Mouse (Mus musculus) forebrain, embryonic 11.5 days (tissue): ENCODE results near the gene Bphl. TPM values are rescaled to one million over a fixed set of nuclear protein-coding genes. Genes with fewer than 3 reads are reported as not detected.

Experiments
- ATAC-seq: fragments of 200-750 bp; cut with Nextera tagmentation; replicated peaks from 2 replicates; pipeline ENCODE4 v1.8.0; 2017; ENCODE audit warnings: moderate TSS enrichment; ENCODE audit not compliant: low FRiP score
- DNase-seq: peaks from one replicate; pipeline ENCODE4 v3.0.0-alpha.2; 2017; ENCODE audit warnings: low spot score
- H3K27ac ChIP-seq: fragments of 300-500 bp; sonication (generic); 2 replicates; pipeline ENCODE4 v1.5.1; 2014; ENCODE audit warnings: low read depth, low read length
- H3K27me3 ChIP-seq: fragments of 300-500 bp; sonication (generic); 2 replicates; pipeline ENCODE4 v1.6.1; 2014; ENCODE audit warnings: mild to moderate bottlenecking, low read length, mixed read lengths; ENCODE audit not compliant: control insufficient read depth, insufficient read depth
- H3K36me3 ChIP-seq: fragments of 300-500 bp; sonication (generic); 2 replicates; pipeline ENCODE4 v1.6.1; 2014; ENCODE audit warnings: mild to moderate bottlenecking, low read length, moderate library complexity, mixed read lengths; ENCODE audit not compliant: control insufficient read depth, insufficient read depth
- H3K4me1 ChIP-seq: fragments of 300-500 bp; sonication (generic); replicated peaks from 2 replicates; pipeline ENCODE4 v1.6.1; 2014; ENCODE audit warnings: low read length, mixed read lengths; ENCODE audit not compliant: control insufficient read depth, insufficient read depth
- H3K4me2 ChIP-seq: fragments of 300-500 bp; sonication (generic); 2 replicates; pipeline ENCODE4 v1.6.1; 2014; ENCODE audit warnings: low read depth, mild to moderate bottlenecking, low read length, moderate library complexity, mixed read lengths; ENCODE audit not compliant: severe bottlenecking
- H3K4me3 ChIP-seq: fragments of 300-500 bp; sonication (generic); 2 replicates; pipeline ENCODE4 v1.5.1; 2014; ENCODE audit warnings: low read depth, low read length
- H3K9ac ChIP-seq: fragments of 300-500 bp; sonication (generic); 2 replicates; pipeline ENCODE4 v1.6.1; 2014; ENCODE audit warnings: low read length
- H3K9me3 ChIP-seq: fragments of 300-500 bp; sonication (generic); 2 replicates; pipeline ENCODE4 v1.6.1; 2016; ENCODE audit warnings: low read length, mixed read lengths; ENCODE audit not compliant: control insufficient read depth
- WGBS: fragments of 180-500 bp; shearing (Covaris S2); extraction: QIAGEN DNeasy Blood & Tissue Kit; methylation state at CpG from one replicate; pipeline ENCODE4 v1.1.7; 2014; 5-methylcytosine and 5-hydroxymethylcytosine counted together
- polyA plus RNA-seq: library from polyadenylated mRNA; unstranded; fragments of >200 nt; fragmentation: Nextera tagmentation; extraction: Ambion mirVana; gene quantifications from 2 replicates; pipeline ENCODE4 v1.2.1, GENCODE M21; 2014

The Bphl gene
- polyA plus RNA-seq, 1 experiment from 2014 or later: 33.3 TPM

DNA sequence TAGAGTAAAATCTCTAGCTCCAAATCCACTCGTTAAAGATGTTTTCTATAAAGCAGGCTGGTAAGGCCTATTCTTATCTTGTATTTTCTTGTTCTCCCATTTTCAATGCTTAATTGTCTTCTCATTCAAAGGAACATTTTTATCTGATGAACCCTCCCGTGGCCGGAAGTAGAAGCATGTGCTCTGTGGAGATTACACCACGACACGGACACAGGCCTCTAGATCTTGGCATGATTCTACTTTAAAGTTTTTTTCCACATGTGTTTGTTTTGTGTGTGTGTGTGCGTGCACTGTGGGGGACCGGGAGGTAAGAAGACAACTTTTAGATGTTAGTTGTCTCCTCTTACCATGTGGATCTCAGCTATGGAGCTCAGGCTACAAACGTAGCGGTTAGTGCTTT lies 64.5 kb downstream of the Bphl start:
- Histone ChIP-seq H3K9me3 (no peaks in the 10 kb centered on the region), H3K27me3 (no peaks in the 10 kb centered on the region), H3K9ac (no peak overlapping the region), H3K4me1 (no peaks in the 10 kb centered on the region; the same call in 1 of the 2 replicates), H3K36me3 (no peaks in the 10 kb centered on the region), H3K4me2 (no peak overlapping the region), H3K4me3 (no peak overlapping the region), H3K27ac (no peak overlapping the region)
- ATAC-seq (no peak), DNase-seq (no peak)
- WGBS: 79% methylated on average over 9 of the region's 9 CpGs

DNA sequence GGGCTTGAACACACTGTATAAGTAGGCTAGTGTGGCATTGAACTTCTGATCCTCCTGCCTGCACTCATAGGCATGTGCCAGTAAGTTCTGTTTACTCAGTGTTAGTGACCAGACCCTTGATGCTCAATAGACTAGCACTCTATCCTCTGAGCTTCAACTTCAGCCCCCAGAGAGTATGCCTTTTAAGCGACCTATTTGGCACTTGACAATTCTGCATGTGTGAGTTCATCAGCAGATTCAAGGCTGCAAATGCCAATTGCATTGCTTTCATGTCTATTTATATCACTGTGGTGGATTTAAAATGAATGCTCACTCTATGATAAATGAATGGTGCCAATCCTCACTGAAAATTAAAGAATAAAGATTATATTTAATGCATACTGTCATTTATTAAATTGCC lies 68.0 kb downstream of the Bphl start:
- Histone ChIP-seq H3K4me3 (no peak overlapping the region), H3K36me3 (no peaks in the 10 kb centered on the region), H3K27me3 (no peaks in the 10 kb centered on the region), H3K9ac (no peak overlapping the region), H3K9me3 (no peaks in the 10 kb centered on the region), H3K27ac (no peak overlapping the region), H3K4me1 (no peaks in the 10 kb centered on the region; the same call in 1 of the 2 replicates), H3K4me2 (no peak overlapping the region)
- no peak for ATAC-seq
- no peak for DNase-seq
- 85% methylated on average over 1 of the region's 1 CpGs for WGBS

DNA sequence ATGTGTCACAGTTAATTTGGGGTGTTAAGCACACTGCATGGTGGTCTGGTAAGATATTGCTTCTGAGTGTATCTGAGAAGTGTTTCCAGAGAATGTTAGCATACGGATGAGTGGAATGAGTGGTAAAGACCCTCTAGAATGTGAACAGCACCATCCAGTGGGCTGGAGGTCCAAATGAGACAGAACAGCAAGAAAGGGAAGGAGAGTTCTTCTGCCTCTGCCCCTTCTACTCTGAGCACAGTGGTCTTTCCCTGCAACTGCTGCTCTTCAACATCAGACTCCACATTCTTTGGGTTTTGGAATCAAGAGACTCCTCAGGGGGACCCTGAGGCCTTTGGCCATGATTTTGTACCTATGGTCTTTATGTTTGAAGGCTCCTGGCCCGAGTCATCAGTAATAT lies 68.9 kb downstream of the Bphl start:
- Histone ChIP-seq H3K27me3 (no peaks in the 10 kb centered on the region), H3K36me3 (no peaks in the 10 kb centered on the region), H3K9ac (no peak overlapping the region), H3K27ac (no peak overlapping the region), H3K4me2 (no peak overlapping the region), H3K4me3 (no peak overlapping the region), H3K9me3 (no peaks in the 10 kb centered on the region), H3K4me1 (no peaks in the 10 kb centered on the region; the same call in 1 of the 2 replicates)
- ATAC-seq (no peak), DNase-seq (no peak)
- 81% methylated on average over 2 of the region's 2 CpGs for WGBS

DNA sequence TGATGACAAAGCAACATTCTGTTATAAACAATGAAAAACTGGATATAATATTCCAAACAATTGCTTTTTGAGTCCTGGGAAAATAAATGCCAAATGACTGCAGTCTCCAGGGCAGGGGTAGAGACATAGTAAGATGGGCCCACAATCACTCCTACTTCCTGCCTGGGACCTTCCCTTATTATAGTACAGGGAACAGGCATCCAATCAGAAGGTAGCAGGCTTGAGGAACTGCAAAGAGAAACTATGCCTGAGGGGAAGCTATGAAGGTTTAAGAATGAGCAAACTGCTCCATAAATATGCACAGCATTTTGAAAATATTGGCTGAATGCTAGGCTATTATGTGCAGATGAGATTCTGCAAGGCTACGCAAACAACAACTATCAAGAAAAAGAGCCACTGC lies 69.6 kb downstream of the Bphl start:
- Histone ChIP-seq H3K9ac (no peak overlapping the region), H3K36me3 (no peaks in the 10 kb centered on the region), H3K4me3 (no peak overlapping the region), H3K4me1 (no peaks in the 10 kb centered on the region; the same call in 1 of the 2 replicates), H3K9me3 (no peaks in the 10 kb centered on the region), H3K27me3 (no peaks in the 10 kb centered on the region), H3K4me2 (no peak overlapping the region), H3K27ac (no peak overlapping the region)
- DNase-seq (no peak), ATAC-seq (no peak)
- WGBS: 97% methylated on average over 1 of the region's 1 CpGs

DNA sequence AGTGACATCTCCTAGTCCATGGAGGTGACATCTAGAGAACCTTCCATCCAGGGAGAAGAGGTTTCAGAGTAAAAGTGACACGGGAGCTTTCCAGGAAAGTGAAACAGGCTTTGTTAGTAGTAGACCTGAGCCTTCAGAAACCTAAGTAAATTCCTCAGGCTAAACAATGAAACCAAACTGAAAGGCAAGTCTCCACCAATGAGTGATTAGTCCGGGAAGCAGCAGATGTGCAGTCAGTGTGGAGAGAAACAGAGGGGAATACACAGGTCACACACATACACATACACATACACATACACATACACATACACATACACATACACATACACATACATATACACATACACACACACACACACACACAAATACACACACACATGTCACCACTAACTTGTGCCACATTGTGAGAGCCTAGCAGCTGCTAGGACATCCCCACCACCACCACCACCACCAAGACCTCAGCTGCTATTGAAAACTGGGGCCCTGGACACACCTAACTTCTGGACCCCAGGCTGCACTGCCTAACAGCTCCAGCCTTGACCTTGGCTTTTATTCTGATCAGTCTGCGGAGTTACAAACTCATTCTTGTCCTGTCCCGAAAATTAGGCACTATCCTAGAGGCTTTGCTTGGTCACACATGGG lies 71.8 kb downstream of the Bphl start:
- Histone ChIP-seq H3K9ac (no peak overlapping the region), H3K9me3 (no peaks in the 10 kb centered on the region), H3K27me3 (no peaks in the 10 kb centered on the region), H3K36me3 (no peaks in the 10 kb centered on the region), H3K27ac (no peak overlapping the region), H3K4me3 (no peak overlapping the region), H3K4me1 (no peaks in the 10 kb centered on the region; the same call in 1 of the 2 replicates), H3K4me2 (no peak overlapping the region)
- ATAC-seq (no peak), DNase-seq (no peak)
- 66% methylated on average over 4 of the region's 4 CpGs for WGBS

DNA sequence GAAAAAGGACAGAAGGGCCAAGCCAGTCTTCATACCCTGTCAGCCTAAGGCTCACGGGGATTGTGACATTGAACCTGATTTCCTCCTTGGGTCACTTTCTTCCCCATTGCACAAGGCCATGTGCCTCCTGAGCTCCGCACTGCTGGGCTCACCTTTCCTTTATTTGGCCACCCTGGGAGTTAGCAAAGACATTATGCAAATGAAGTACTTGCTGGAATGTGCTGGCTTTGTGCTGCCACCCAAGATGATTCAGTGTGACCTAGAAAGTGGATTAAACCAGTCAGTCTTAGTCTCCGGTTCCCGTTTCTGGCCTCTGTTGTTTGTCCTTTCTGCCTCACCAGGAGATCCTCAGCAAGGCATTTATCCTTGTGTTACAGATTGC lies 72.3 kb downstream of the Bphl start:
- no peak overlapping the region for H3K4me3 ChIP-seq
- no peaks in the 10 kb centered on the region for H3K36me3 ChIP-seq
- no peak overlapping the region for H3K9ac ChIP-seq
- no peaks in the 10 kb centered on the region for H3K27me3 ChIP-seq
- DNase-seq (no peak), ATAC-seq (peak; percentile 49; the same call in 1 of the 2 replicates)
- WGBS: 12% methylated on average over 4 of the region's 4 CpGs
- no peak overlapping the region for H3K4me2 ChIP-seq
- H3K27ac ChIP-seq: no peak overlapping the region
- H3K4me1 ChIP-seq: no peaks in the 10 kb centered on the region; the same call in 1 of the 2 replicates
- H3K9me3 ChIP-seq: no peaks in the 10 kb centered on the region

DNA sequence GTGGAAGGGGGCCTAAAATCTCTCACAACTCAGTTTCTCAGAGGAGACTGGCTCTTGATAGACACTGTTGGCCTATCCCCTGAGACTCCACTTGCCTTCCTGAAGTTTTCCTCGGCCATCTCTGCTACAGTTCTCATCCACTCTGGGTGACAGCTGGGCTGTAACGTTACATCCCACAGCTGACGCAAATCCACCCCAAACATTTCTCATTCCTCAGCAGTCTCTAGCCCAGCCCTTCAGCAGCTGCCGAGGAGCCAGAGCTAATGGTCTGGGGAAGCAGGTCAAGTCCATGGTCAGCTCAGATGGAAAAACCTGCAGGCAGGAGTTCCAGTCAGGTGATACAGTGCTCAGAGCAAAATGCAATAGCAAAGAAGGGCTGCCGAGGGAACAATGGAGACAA lies 73.6 kb downstream of the Bphl start:
- DNase-seq: no peak
- Histone ChIP-seq H3K27me3 (no peaks in the 10 kb centered on the region), H3K9ac (no peak overlapping the region), H3K36me3 (no peaks in the 10 kb centered on the region; the same call in 1 of the 2 replicates), H3K9me3 (no peaks in the 10 kb centered on the region), H3K4me2 (no peak overlapping the region), H3K27ac (no peak overlapping the region), H3K4me3 (no peak overlapping the region), H3K4me1 (no peaks in the 10 kb centered on the region; the same call in 1 of the 2 replicates)
- ATAC-seq: no peak
- WGBS: 77% methylated on average over 5 of the region's 5 CpGs

DNA sequence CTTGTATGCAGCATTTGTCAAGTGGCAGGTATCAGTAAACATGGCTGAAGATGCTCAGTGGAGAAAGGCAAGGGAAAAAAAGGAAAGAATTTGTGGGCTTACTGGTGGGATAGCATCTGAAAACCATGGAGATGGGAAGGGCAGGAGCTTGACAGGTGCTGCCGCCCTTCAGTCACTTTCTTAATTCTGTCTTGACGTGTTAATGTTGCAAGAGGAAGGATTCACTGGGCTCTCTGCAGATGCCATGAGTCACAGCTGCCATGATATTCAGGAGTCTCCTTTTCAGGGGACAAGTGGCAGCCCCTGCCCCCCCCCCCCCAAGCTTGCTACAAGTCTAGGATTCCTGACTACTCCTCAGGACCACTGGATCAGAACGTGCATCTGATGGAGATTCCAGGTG lies 74.5 kb downstream of the Bphl start:
- ATAC-seq (no peak), DNase-seq (no peak)
- Histone ChIP-seq H3K4me3 (no peak overlapping the region), H3K4me2 (no peak overlapping the region), H3K9ac (no peak overlapping the region), H3K9me3 (no peaks in the 10 kb centered on the region), H3K36me3 (no peaks in the 10 kb centered on the region; the same call in 1 of the 2 replicates), H3K27me3 (no peaks in the 10 kb centered on the region), H3K4me1 (no peaks in the 10 kb centered on the region; the same call in 1 of the 2 replicates), H3K27ac (no peak overlapping the region)
- WGBS: 84% methylated on average over 3 of the region's 3 CpGs
